Comparison of ENCODE assay signal across 8 mouse cellular contexts in the genomic region with DNA sequence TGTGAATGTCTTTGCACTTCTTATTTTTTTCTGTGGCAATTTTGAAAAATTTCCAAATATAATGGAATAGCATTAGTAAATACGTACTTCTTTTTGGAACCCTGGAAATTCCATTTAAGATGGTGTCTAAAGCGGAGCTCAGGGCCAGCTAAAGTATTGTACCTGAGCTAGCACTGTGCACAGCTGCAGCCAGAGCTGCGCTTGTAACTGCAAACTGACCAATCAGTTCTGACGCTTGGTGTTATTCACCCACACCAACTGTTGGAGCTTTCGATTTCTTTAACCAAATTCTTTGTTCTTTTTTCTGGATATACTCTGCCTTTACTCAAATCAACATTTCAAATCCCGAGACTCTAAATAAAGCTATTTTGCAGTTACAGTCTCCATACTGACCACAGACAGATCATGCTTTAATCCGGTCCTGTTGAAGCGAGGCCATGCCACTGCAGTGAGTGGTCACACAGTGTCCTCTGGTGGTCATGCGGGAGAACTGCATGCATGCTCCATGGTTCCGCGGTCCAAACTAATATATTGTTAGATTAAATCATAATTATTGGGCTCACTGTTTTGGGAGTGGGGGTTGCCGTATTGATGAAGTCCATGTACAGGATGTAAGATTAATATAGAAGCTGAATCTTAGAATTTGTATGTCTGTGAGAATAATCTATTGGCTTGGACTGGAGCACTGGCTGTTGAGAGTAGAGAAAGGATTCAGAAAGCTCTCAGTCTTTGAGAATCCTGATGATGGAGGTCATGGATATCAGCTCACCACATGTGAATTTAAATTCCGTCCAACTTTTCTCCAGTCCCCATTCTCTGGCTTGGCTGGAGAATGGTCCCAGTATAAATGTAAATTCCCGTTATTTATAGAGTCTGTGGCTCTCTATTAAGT.
DNase-seq lines count a peak whose midpoint lies in the region; ATAC-seq and TF ChIP-seq lines count a peak whose summit lies in the region.

No protein-coding gene starts in this region.

- intact Hi-C loops in heart, postnatal 10 days (cut with DNase I): loop anchor here (1.0 to 10.0 kb wide), 6 partner anchors 164 to 962 kb away; a partner anchor contains a TSS

- no peak overlapping the region for H3K4me3 ChIP-seq in bone marrow, adult 2 months (replicated peaks; ENCODE audit: control insufficient read depth, low read depth, low read length)
- no peak overlapping the region for H3K4me3 ChIP-seq in embryonic fibroblast, embryonic 13.5 days (ENCODE audit: insufficient read depth, low read length)
- H3K4me3 ChIP-seq in lung, adult 2 months (replicated peaks; ENCODE audit: extremely low read depth, low read depth, low read length): no peak overlapping the region
- no peak overlapping the region for H3K4me3 ChIP-seq in neural tube, embryonic 15.5 days (replicated peaks)

- peak overlapping the region; percentile 40 for H3K4me2 ChIP-seq in neural tube, embryonic 15.5 days

- no peaks in the 10 kb centered on the region for H3K27me3 ChIP-seq in neural tube, embryonic 15.5 days (replicated peaks)

- peak; percentile 100 for TF ChIP-seq CTCF in bone marrow, adult 2 months (IDR thresholded peaks at IDR 0.05; ENCODE audit: control insufficient read depth, insufficient read depth, low read length)
- TF ChIP-seq CTCF in embryonic fibroblast, embryonic 13.5 days (IDR thresholded peaks at IDR 0.05; ENCODE audit: borderline replicate concordance, insufficient read depth, low read length): peak; percentile 100
- TF ChIP-seq CTCF in lung, adult 2 months (IDR thresholded peaks at IDR 0.05; ENCODE audit: insufficient read depth, low read length): peak; percentile 100

- WGBS in bone marrow, adult 2 months: 34% methylated on average over 14 of the region's 14 CpGs
- WGBS in lung, adult 2 months: 36% methylated on average over 14 of the region's 14 CpGs
- 33% methylated on average over 14 of the region's 14 CpGs for WGBS in neural tube, embryonic 15.5 days

- H3K27ac ChIP-seq in bone marrow, adult 2 months (ENCODE audit: control insufficient read depth, insufficient read depth, low read depth, low read length, poor library complexity): no peak overlapping the region
- no peak overlapping the region for H3K27ac ChIP-seq in embryonic fibroblast, embryonic 13.5 days (ENCODE audit: insufficient read depth, low read length)
- H3K27ac ChIP-seq in neural tube, embryonic 15.5 days (replicated peaks): no peak overlapping the region

- peak; percentile 93 for ATAC-seq in CD4-positive, CD25-positive, alpha-beta regulatory T cell, adult 4 months
- ATAC-seq in neural tube, embryonic 15.5 days (ENCODE audit: low FRiP score): peak; percentile 91

- H3K4me1 ChIP-seq in bone marrow, adult 2 months (ENCODE audit: control insufficient read depth, insufficient read depth, low read length): no peaks in the 10 kb centered on the region
- H3K4me1 ChIP-seq in embryonic fibroblast, embryonic 13.5 days (ENCODE audit: control insufficient read depth, insufficient read depth, low read length): no peaks in the 10 kb centered on the region
- no peaks in the 10 kb centered on the region for H3K4me1 ChIP-seq in lung, adult 2 months (ENCODE audit: control insufficient read depth, insufficient read depth, low read length)
- peaks cover 4% of the 10 kb centered on the region; the same call in 1 of the 2 replicates for H3K4me1 ChIP-seq in neural tube, embryonic 15.5 days

- peak; percentile 60 to 75 for DNase-seq in heart, postnatal 10 days
- peak; percentile 59 to 60 for DNase-seq in kidney, postnatal 25 days
- DNase-seq in lung, adult 2 months: peak; percentile 42
- peak; percentile 43 for DNase-seq in thymus, postnatal 0 days (ENCODE audit: low spot score)

- H3K36me3 ChIP-seq in neural tube, embryonic 15.5 days: no peaks in the 10 kb centered on the region

- TF ChIP-seq POLR2A in bone marrow, adult 2 months (IDR thresholded peaks at IDR 0.05; ENCODE audit: borderline replicate concordance, control insufficient read depth, low read depth, low read length): no peak
- no peak for TF ChIP-seq POLR2A in embryonic fibroblast, embryonic 13.5 days (IDR thresholded peaks at IDR 0.05; ENCODE audit: low read depth, low read length)
- no peak for TF ChIP-seq POLR2A in lung, adult 2 months (IDR thresholded peaks at IDR 0.05; ENCODE audit: borderline replicate concordance, extremely low read depth, low read depth, low read length)

- no peaks in the 10 kb centered on the region for H3K9me3 ChIP-seq in neural tube, embryonic 15.5 days (replicated peaks)

- no peak overlapping the region for H3K9ac ChIP-seq in neural tube, embryonic 15.5 days (replicated peaks)
